22 mouse cellular contexts compared by ENCODE assay signal in the genomic region with DNA sequence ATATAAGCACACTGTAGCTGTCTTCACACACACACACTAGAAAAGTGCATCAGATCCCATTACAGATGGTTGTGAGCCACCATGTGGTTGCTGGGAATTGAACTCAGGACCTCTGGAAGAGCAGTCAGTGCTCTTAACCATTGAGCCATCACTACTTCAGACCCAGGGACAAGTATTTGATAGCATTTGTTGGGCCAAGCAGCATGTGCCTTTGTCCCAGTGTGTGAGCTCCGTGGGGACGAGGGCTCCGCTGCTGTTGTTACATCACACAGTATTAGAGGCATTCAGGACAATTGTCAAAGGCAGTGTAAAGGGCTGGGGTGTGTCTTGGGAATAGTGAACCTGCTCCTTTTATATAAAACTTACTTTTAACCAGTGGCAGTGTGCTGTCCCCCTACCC. TPM values are rescaled to one million over a fixed set of nuclear protein-coding genes. Genes with fewer than 3 reads are reported as not detected.
DNase-seq lines count a peak whose midpoint lies in the region; ATAC-seq and TF ChIP-seq lines count a peak whose summit lies in the region.
"Had no signal": no experiment of that assay in that cellular context is flagged by ENCODE, and none has a peak within 500 bp of the region (broad histone marks: within the 10 kb centered on the region; RNA-seq: fewer than 3 reads in every experiment).

No protein-coding gene starts in this region.

- no peaks in the 10 kb centered on the region for H3K79me2 ChIP-seq in MEL (ENCODE audit: control insufficient read depth, insufficient read depth, low read length, poor library complexity)

- H3K4me3 ChIP-seq in embryonic facial prominence, embryonic 14.5 days (ENCODE audit: low read depth, low read length): no peak overlapping the region
- H3K4me3 ChIP-seq in embryonic facial prominence, embryonic 10.5 days: no peak overlapping the region
- no peak overlapping the region for H3K4me3 ChIP-seq in MEL (ENCODE audit: control insufficient read depth in 1 of 2, insufficient read depth in 1 of 2, low read depth in 2 of 2, low read length in 2 of 2)
- H3K4me3 ChIP-seq: embryonic facial prominence, embryonic 15.5 days; gastrocnemius, adult 2 months; hindbrain, embryonic 12.5 days; hindbrain, embryonic 15.5 days had no signal

- no peak for TF ChIP-seq CTCF in MEL (IDR thresholded peaks at IDR 0.05 in 2 of 3, conservative IDR thresholded peaks at IDR 0.05 in 1 of 3; ENCODE audit: control insufficient read depth in 1 of 3, insufficient read depth in 1 of 3, low read depth in 2 of 3, low read length in 3 of 3, poor library complexity in 1 of 3, severe bottlenecking in 1 of 3)

- DNase-seq in adrenal gland, adult 2 months: peak; percentile 45
- DNase-seq in adrenal gland, adult 18-20 months (ENCODE audit: low spot score in 2 of 2): no peak
- no peak for DNase-seq in embryonic facial prominence, embryonic 14.5 days (ENCODE audit: low spot score)
- DNase-seq in embryonic facial prominence, embryonic 10.5 days (ENCODE audit: low spot score): no peak
- DNase-seq in MEL (ENCODE audit: low read depth, low spot score): no peak
- no peak for DNase-seq in right cerebral cortex, adult 18-20 months
- DNase-seq: cerebellum, adult 11-12 months; cerebellum, adult 8-10 months; cerebellum, postnatal 10 days; cerebellum, postnatal 36 days; embryo, embryonic 11 days; forebrain, postnatal 0 days; gastrocnemius, adult 2 months; gastrocnemius, postnatal 14 days; heart, adult 11 months had no signal

- no peak for TF ChIP-seq RAD21 in MEL (IDR thresholded peaks at IDR 0.05; ENCODE audit: low read depth, low read length)

- WGBS in embryonic facial prominence, embryonic 14.5 days: 89% methylated on average over 3 of the region's 3 CpGs
- 83% methylated on average over 3 of the region's 3 CpGs for WGBS in embryonic facial prominence, embryonic 10.5 days

- no peaks in the 10 kb centered on the region for H3K36me3 ChIP-seq in embryonic facial prominence, embryonic 14.5 days (ENCODE audit: control insufficient read depth, insufficient read depth, low read length)
- no peaks in the 10 kb centered on the region for H3K36me3 ChIP-seq in embryonic facial prominence, embryonic 10.5 days (replicated peaks)
- H3K36me3 ChIP-seq in MEL (ENCODE audit: control insufficient read depth in 1 of 2, insufficient read depth in 2 of 2, low read length in 2 of 2): peaks cover 0 to 21% of the 10 kb centered on the region in 2 experiments; a peak in 2 of 4 replicates
- H3K36me3 ChIP-seq: embryonic facial prominence, embryonic 15.5 days; hindbrain, embryonic 12.5 days; hindbrain, embryonic 15.5 days had no signal

- H3K27ac ChIP-seq in embryonic facial prominence, embryonic 14.5 days (replicated peaks; ENCODE audit: low read depth, low read length): no peak overlapping the region
- no peak overlapping the region for H3K27ac ChIP-seq in embryonic facial prominence, embryonic 10.5 days (replicated peaks)
- H3K27ac ChIP-seq in MEL (ENCODE audit: control insufficient read depth, low read depth, low read length): no peak overlapping the region
- H3K27ac ChIP-seq: embryonic facial prominence, embryonic 15.5 days; gastrocnemius, adult 2 months; hindbrain, embryonic 12.5 days; hindbrain, embryonic 15.5 days had no signal

- H3K4me1 ChIP-seq in embryonic facial prominence, embryonic 14.5 days (ENCODE audit: control insufficient read depth, insufficient read depth, low read length): no peaks in the 10 kb centered on the region
- peaks cover 13% of the 10 kb centered on the region; the same call in 1 of the 2 replicates for H3K4me1 ChIP-seq in embryonic facial prominence, embryonic 10.5 days
- peaks cover 10 to 25% of the 10 kb centered on the region in 2 experiments for H3K4me1 ChIP-seq in MEL (ENCODE audit: control insufficient read depth in 1 of 2, insufficient read depth in 2 of 2, low read length in 2 of 2)
- H3K4me1 ChIP-seq: embryonic facial prominence, embryonic 15.5 days; hindbrain, embryonic 12.5 days had no signal

- no peaks in the 10 kb centered on the region for H3K27me3 ChIP-seq in embryonic facial prominence, embryonic 14.5 days (replicated peaks; ENCODE audit: control insufficient read depth, insufficient read depth, low read length)
- peaks cover 16% of the 10 kb centered on the region; the same call in 1 of the 2 replicates for H3K27me3 ChIP-seq in embryonic facial prominence, embryonic 10.5 days (replicated peaks; ENCODE audit: low read depth, poor library complexity, severe bottlenecking)
- H3K27me3 ChIP-seq in MEL (ENCODE audit: control insufficient read depth in 1 of 2, insufficient read depth in 2 of 2, low read length in 2 of 2): no peaks in the 10 kb centered on the region
- H3K27me3 ChIP-seq: embryonic facial prominence, embryonic 15.5 days; hindbrain, embryonic 15.5 days had no signal

- 0 out of 2 replicates have a peak overlapping the region, but pooled peaks have one; percentile 25 for H3K9ac ChIP-seq in embryonic facial prominence, embryonic 14.5 days (ENCODE audit: low read depth, low read length)
- no peak overlapping the region for H3K9ac ChIP-seq in MEL (ENCODE audit: control insufficient read depth, low read depth, low read length, poor library complexity, severe bottlenecking)
- H3K9ac ChIP-seq: embryonic facial prominence, embryonic 15.5 days; forebrain, postnatal 0 days; hindbrain, embryonic 12.5 days; hindbrain, embryonic 15.5 days had no signal

- TF ChIP-seq POLR2A in MEL (IDR thresholded peaks at IDR 0.05; ENCODE audit: control insufficient read depth in 1 of 2, insufficient read depth in 1 of 2, low read depth in 1 of 2, low read length in 2 of 2, poor library complexity in 1 of 2): no peak

- ATAC-seq in embryonic facial prominence, embryonic 14.5 days (ENCODE audit: low read depth): no peak
- ATAC-seq: forebrain, embryonic 14.5 days; forebrain, postnatal 0 days; intestine, postnatal 0 days; Patski had no signal

- H3K4me2 ChIP-seq in embryonic facial prominence, embryonic 14.5 days (ENCODE audit: low read depth, low read length): no peak overlapping the region
- H3K4me2 ChIP-seq: embryonic facial prominence, embryonic 15.5 days; heart, embryonic 11.5 days; hindbrain, embryonic 12.5 days; hindbrain, embryonic 15.5 days had no signal

- TF ChIP-seq EP300 in MEL (IDR thresholded peaks at IDR 0.05; ENCODE audit: low read depth in 1 of 2, low read length in 2 of 2): no peak

- no peaks in the 10 kb centered on the region for H3K9me3 ChIP-seq in embryonic facial prominence, embryonic 14.5 days (ENCODE audit: control insufficient read depth, low read length)
- no peaks in the 10 kb centered on the region for H3K9me3 ChIP-seq in embryonic facial prominence, embryonic 10.5 days
- H3K9me3 ChIP-seq in MEL (replicated peaks; ENCODE audit: insufficient read depth, low read length): no peaks in the 10 kb centered on the region
- H3K9me3 ChIP-seq: embryonic facial prominence, embryonic 15.5 days; hindbrain, embryonic 12.5 days; hindbrain, embryonic 15.5 days had no signal

TF ChIP-seq in MEL, 35 proteins besides CTCF, POLR2A, EP300 and RAD21:
- peak; percentile 85 for TF ChIP-seq TBP (IDR thresholded peaks at IDR 0.05; ENCODE audit: low read depth, low read length)
- no peak for TF ChIP-seq MXI1 (IDR thresholded peaks at IDR 0.05; ENCODE audit: low read depth, low read length)
TF ChIP-seq in MEL: peak in this region for 1.

RNA-seq across cellular contexts. Expression of gene Med9, which starts 11.0 kb away (rescaled TPM):
- total RNA-seq in adrenal gland, adult 2 months (2021): 10 to 100 TPM; 23.4 to 32.5 TPM
- polyA plus RNA-seq in adrenal gland, adult 2 months (2012; rRNA removed): 42.9 and 47.6 TPM in 2 replicates
- 10 to 100 TPM; 23.3 to 24.3 TPM for total RNA-seq in adrenal gland, adult 18-20 months (2021)
- 33.3 and 37.8 TPM in 2 replicates for polyA plus RNA-seq in embryonic facial prominence, embryonic 14.5 days (2014; fragmentation: Nextera tagmentation; extraction: Ambion mirVana)
- polyA plus RNA-seq in embryonic facial prominence, embryonic 10.5 days (2016; fragmentation: Nextera tagmentation; extraction: Ambion mirVana): 48.3 and 51.5 TPM in 2 replicates
- total RNA-seq in MEL (2012; rRNA removed): 43.8 and 46.8 TPM in 2 replicates
- polyA plus RNA-seq in MEL (2012; ENCODE audit: insufficient read depth in 1 of 2, insufficient read length in 2 of 2, low read depth in 1 of 2, low replicate concordance in 2 of 2, missing spikeins in 1 of 2): 10 to 100 TPM in 1 of 2 experiments, not detected in 1; 48.4 TPM

RNA-seq across cellular contexts. Expression of gene Rasd1, which starts 27.7 kb away (rescaled TPM):
- 10 to 100 TPM; 20.7 to 43.3 TPM for total RNA-seq in adrenal gland, adult 2 months (2021)
- 24.8 and 31.6 TPM in 2 replicates for polyA plus RNA-seq in adrenal gland, adult 2 months (2012; rRNA removed)
- 10 to 100 TPM; 17.5 to 20.2 TPM for total RNA-seq in adrenal gland, adult 18-20 months (2021)
- polyA plus RNA-seq in embryonic facial prominence, embryonic 14.5 days (2014; fragmentation: Nextera tagmentation; extraction: Ambion mirVana): 1.6 and 2.2 TPM in 2 replicates
- polyA plus RNA-seq in embryonic facial prominence, embryonic 10.5 days (2016; fragmentation: Nextera tagmentation; extraction: Ambion mirVana): 2.1 and 2.4 TPM in 2 replicates
- not detected in 2 replicates for total RNA-seq in MEL (2012; rRNA removed)
- under 1 TPM in 1 of 2 experiments, not detected in 1; 0.06 TPM for polyA plus RNA-seq in MEL (2012; ENCODE audit: insufficient read depth in 1 of 2, insufficient read length in 2 of 2, low read depth in 1 of 2, low replicate concordance in 2 of 2, missing spikeins in 1 of 2)
